Mouse (Mus musculus) heart, embryonic 10.5 days (tissue): ENCODE measurements around the gene Cdk17. TPM values are rescaled to one million over a fixed set of nuclear protein-coding genes. Genes with fewer than 3 reads are reported as not detected.
A peak's percentile ranks its signal among the peaks of the same experiment; 100 is the strongest.

Experiments
- DNase-seq: peaks from one replicate; pipeline ENCODE4 v3.0.0-alpha.2; 2017; ENCODE audit warnings: low spot score
- H3K27ac ChIP-seq: fragments of 300-500 bp; sonication (generic); 2 replicates; pipeline ENCODE4 v1.5.1; 2016; ENCODE audit warnings: mild to moderate bottlenecking
- H3K27me3 ChIP-seq: fragments of 300-500 bp; sonication (generic); 2 replicates; pipeline ENCODE4 v1.6.1; 2016; ENCODE audit warnings: mild to moderate bottlenecking; ENCODE audit not compliant: poor library complexity, insufficient read depth, severe bottlenecking
- H3K36me3 ChIP-seq: fragments of 300-500 bp; sonication (generic); 2 replicates; pipeline ENCODE4 v1.6.1; 2016; ENCODE audit warnings: mild to moderate bottlenecking, moderate library complexity
- H3K4me1 ChIP-seq: fragments of 300-500 bp; sonication (generic); 2 replicates; pipeline ENCODE4 v1.6.1; 2016; ENCODE audit warnings: mild to moderate bottlenecking
- H3K4me3 ChIP-seq: fragments of 300-500 bp; sonication (generic); 2 replicates; pipeline ENCODE4 v1.5.1; 2016; ENCODE audit warnings: mild to moderate bottlenecking, moderate library complexity
- H3K9me3 ChIP-seq: fragments of 300-500 bp; sonication (generic); 2 replicates; pipeline ENCODE4 v1.6.1; 2016; ENCODE audit warnings: mild to moderate bottlenecking, moderate library complexity
- WGBS: fragments of 180-500 bp; shearing (Covaris S2); methylation state at CpG from one replicate; pipeline ENCODE4 v1.1.7; 2016; 5-methylcytosine and 5-hydroxymethylcytosine counted together
- polyA plus RNA-seq: library from polyadenylated mRNA; unstranded; fragments of >200 nt; fragmentation: Nextera tagmentation; extraction: Ambion mirVana; gene quantifications from 2 replicates; pipeline ENCODE4 v1.2.1, GENCODE M21; 2016

The Cdk17 gene
- polyA plus RNA-seq, 1 experiment from 2014 or later = 20.0 TPM

GRCm38 (mm10) chr10:93163711-93164488 lies 3.2 kb downstream of the Cdk17 start:
- Histone ChIP-seq H3K4me1 (peaks cover 32% of the 10 kb centered on the region), H3K9me3 (no peaks in the 10 kb centered on the region), H3K36me3 (no peaks in the 10 kb centered on the region), H3K4me3 (no peak overlapping the region), H3K27ac (no peak overlapping the region), H3K27me3 (no peaks in the 10 kb centered on the region)
- DNase-seq = no peak
- WGBS = 71% methylated on average over 6 of the region's 6 CpGs

GRCm38 (mm10) chr10:93165416-93166381 lies 5.0 kb downstream of the Cdk17 start:
- H3K4me3 ChIP-seq = 0 out of 2 replicates have a peak overlapping the region, but pooled peaks have one; percentile 24
- H3K27ac ChIP-seq = peak overlapping the region; percentile 79
- WGBS = 25% methylated on average over 14 of the region's 14 CpGs
- H3K36me3 ChIP-seq = peaks cover 3% of the 10 kb centered on the region; the same call in 1 of the 2 replicates
- H3K27me3 ChIP-seq = no peaks in the 10 kb centered on the region
- H3K4me1 ChIP-seq = peaks cover 32% of the 10 kb centered on the region
- no peaks in the 10 kb centered on the region for H3K9me3 ChIP-seq
- DNase-seq = no peak

- Histone ChIP-seq H3K4me1 (peaks cover 32% of the 10 kb centered on the region), H3K27me3 (no peaks in the 10 kb centered on the region), H3K4me3 (0 out of 2 replicates have a peak overlapping the region, but pooled peaks have one; percentile 24), H3K27ac (peak overlapping the region; percentile 79; the same call in 1 of the 2 replicates), H3K36me3 (peaks cover 3% of the 10 kb centered on the region; the same call in 1 of the 2 replicates), H3K9me3 (no peaks in the 10 kb centered on the region)
- DNase-seq = no peak
- 18% methylated on average over 5 of the region's 5 CpGs for WGBS
These were observed 5.7 kb downstream of the Cdk17 start for GRCm38 (mm10) chr10:93166382-93166769.

GRCm38 (mm10) chr10:93167311-93167710 lies 6.6 kb downstream of the Cdk17 start:
- H3K36me3 ChIP-seq = peaks cover 3% of the 10 kb centered on the region; the same call in 1 of the 2 replicates
- 81% methylated on average over 6 of the region's 6 CpGs for WGBS
- H3K27me3 ChIP-seq = no peaks in the 10 kb centered on the region
- H3K4me1 ChIP-seq = peaks cover 29% of the 10 kb centered on the region
- H3K9me3 ChIP-seq = no peaks in the 10 kb centered on the region
- 0 out of 2 replicates have a peak overlapping the region, but pooled peaks have one; percentile 42 for H3K27ac ChIP-seq
- no peak for DNase-seq
- no peak overlapping the region for H3K4me3 ChIP-seq

GRCm38 (mm10) chr10:93168067-93168466 lies 7.4 kb downstream of the Cdk17 start:
- Histone ChIP-seq H3K27me3 (no peaks in the 10 kb centered on the region), H3K4me1 (peaks cover 27% of the 10 kb centered on the region), H3K9me3 (no peaks in the 10 kb centered on the region), H3K4me3 (no peak overlapping the region), H3K27ac (no peak overlapping the region), H3K36me3 (peaks cover 7% of the 10 kb centered on the region; the same call in 1 of the 2 replicates)
- WGBS = 46% methylated on average over 4 of the region's 4 CpGs
- DNase-seq = no peak

- DNase-seq = no peak
- WGBS = 85% methylated on average over 6 of the region's 6 CpGs
- H3K4me3 ChIP-seq = no peak overlapping the region
These were observed 10.6 kb downstream of the Cdk17 start for GRCm38 (mm10) chr10:93171182-93171855.

GRCm38 (mm10) chr10:93177471-93177870 lies 16.8 kb downstream of the Cdk17 start:
- Histone ChIP-seq H3K27ac (no peak overlapping the region), H3K4me1 (peaks cover 20% of the 10 kb centered on the region; the same call in 1 of the 2 replicates)

More at GRCm38 (mm10) chr10:93171182-93171855, 10.6 kb downstream of the Cdk17 start:
- Histone ChIP-seq H3K36me3 (peaks cover 14% of the 10 kb centered on the region; the same call in 1 of the 2 replicates), H3K4me1 (peaks cover 14% of the 10 kb centered on the region), H3K9me3 (no peaks in the 10 kb centered on the region), H3K27ac (no peak overlapping the region), H3K27me3 (no peaks in the 10 kb centered on the region)

GRCm38 (mm10) chr10:93177874-93178273 lies 17.2 kb downstream of the Cdk17 start:
- peaks cover 20% of the 10 kb centered on the region; the same call in 1 of the 2 replicates for H3K4me1 ChIP-seq
- no peaks in the 10 kb centered on the region for H3K9me3 ChIP-seq
- 59% methylated on average over 4 of the region's 4 CpGs for WGBS
- peaks cover 14% of the 10 kb centered on the region; the same call in 1 of the 2 replicates for H3K36me3 ChIP-seq
- DNase-seq = no peak
- no peak overlapping the region for H3K27ac ChIP-seq
- H3K27me3 ChIP-seq = no peaks in the 10 kb centered on the region
- H3K4me3 ChIP-seq = no peak overlapping the region

More at GRCm38 (mm10) chr10:93177471-93177870, 16.8 kb downstream of the Cdk17 start:
- DNase-seq = no peak
- Histone ChIP-seq H3K4me3 (no peak overlapping the region), H3K27me3 (no peaks in the 10 kb centered on the region), H3K9me3 (no peaks in the 10 kb centered on the region), H3K36me3 (peaks cover 16% of the 10 kb centered on the region; the same call in 1 of the 2 replicates)
- 76% methylated on average over 5 of the region's 5 CpGs for WGBS

- Histone ChIP-seq H3K4me3 (no peak overlapping the region), H3K36me3 (peaks cover 6% of the 10 kb centered on the region; the same call in 1 of the 2 replicates), H3K27me3 (no peaks in the 10 kb centered on the region), H3K4me1 (peaks cover 20% of the 10 kb centered on the region; the same call in 1 of the 2 replicates), H3K27ac (no peak overlapping the region), H3K9me3 (no peaks in the 10 kb centered on the region)
- 95% methylated on average over 5 of the region's 5 CpGs for WGBS
- DNase-seq = no peak
These were observed 18.0 kb downstream of the Cdk17 start for GRCm38 (mm10) chr10:93178662-93179061.

- Histone ChIP-seq H3K4me1 (peaks cover 20% of the 10 kb centered on the region; the same call in 1 of the 2 replicates), H3K9me3 (no peaks in the 10 kb centered on the region), H3K36me3 (0 out of 2 replicates have a peak, but pooled peaks cover 6% of the 10 kb centered on the region), H3K27ac (no peak overlapping the region), H3K27me3 (no peaks in the 10 kb centered on the region), H3K4me3 (no peak overlapping the region)
- no peak for DNase-seq
- 85% methylated on average over 11 of the region's 11 CpGs for WGBS
These were observed 19.2 kb downstream of the Cdk17 start for GRCm38 (mm10) chr10:93179669-93180460.

GRCm38 (mm10) chr10:93184351-93184976 lies 23.8 kb downstream of the Cdk17 start:
- Histone ChIP-seq H3K4me1 (peaks cover 20% of the 10 kb centered on the region), H3K4me3 (no peak overlapping the region), H3K36me3 (0 out of 2 replicates have a peak, but pooled peaks cover 4% of the 10 kb centered on the region), H3K27ac (no peak overlapping the region), H3K27me3 (no peaks in the 10 kb centered on the region), H3K9me3 (no peaks in the 10 kb centered on the region)
- no peak for DNase-seq
- WGBS = 88% methylated on average over 8 of the region's 8 CpGs
